Mouse (Mus musculus) ZHBTc4 (cell line): ENCODE measurements at regions not wholly inside any gene's neighbourhood (a gene's known extent, or its start where the extent isn't known, plus 50 kb on each side); places are given as distances from the start of the nearest gene placed in this dataset.

Source experiments
- DNase-seq: peaks from one replicate; pipeline ENCODE4 v3.0.0-alpha.2; 2011; ENCODE audit warnings: low read depth, low spot score

DNA sequence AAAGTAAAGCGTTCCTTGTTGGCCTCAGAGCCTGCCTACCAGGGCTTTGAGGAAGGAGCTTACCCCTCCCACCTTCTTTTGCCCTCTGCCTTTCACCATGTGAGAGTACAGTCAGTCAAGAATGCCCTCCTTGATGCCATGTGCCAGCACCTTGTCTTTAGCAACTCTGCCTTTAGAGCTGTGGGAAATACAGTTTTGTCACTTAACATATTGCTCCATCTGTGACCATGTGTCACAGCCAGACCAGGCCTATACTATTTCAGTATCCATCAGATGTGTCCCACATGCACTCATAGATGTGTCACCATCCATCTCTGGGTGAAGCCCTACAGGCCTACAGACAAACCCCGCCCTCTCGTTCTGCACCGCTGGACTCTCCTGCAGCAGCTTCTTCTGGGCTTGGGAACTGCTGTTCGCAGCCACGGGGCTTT lies 355.9 kb downstream of the Agtpbp1 start:
- DNase-seq, result no peak

DNA sequence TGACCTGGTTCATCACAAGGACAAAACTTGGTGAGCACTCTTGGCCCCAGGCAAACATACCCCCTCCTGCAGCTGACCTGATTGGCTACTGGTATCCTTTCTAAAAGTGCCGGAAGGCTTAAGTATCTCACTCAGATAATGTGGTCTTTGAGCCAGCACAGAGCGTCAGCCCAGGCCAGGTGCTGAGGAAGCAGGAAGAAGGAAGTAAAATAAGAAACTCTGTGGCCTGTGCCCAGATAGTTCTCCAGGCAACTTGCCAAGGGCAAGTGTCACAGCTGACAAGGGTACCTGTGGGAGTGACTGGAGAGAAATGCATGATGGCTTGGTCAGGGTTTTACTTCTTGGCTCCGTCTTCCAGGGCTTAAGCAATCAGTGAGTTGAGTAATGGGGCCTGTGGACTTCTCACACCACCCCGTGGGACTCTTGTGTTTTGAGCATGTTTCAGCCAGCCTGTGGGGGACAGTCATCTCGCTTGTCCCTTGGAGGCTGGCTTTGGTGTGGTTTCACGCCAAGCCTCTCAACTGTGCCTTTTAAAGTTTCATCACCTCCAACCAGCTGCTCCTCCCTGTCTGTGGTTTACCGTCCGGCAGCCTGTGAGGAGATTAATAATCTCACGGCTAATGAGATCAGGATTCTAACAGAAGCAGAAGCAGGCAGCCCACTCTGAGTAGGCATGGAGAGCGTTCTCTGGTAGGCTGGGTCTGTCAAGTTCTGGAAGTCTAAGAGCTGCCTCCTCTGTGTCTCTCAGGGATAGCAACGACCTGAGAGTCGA lies 356.8 kb downstream of the Agtpbp1 start:
- no peak for DNase-seq

DNA sequence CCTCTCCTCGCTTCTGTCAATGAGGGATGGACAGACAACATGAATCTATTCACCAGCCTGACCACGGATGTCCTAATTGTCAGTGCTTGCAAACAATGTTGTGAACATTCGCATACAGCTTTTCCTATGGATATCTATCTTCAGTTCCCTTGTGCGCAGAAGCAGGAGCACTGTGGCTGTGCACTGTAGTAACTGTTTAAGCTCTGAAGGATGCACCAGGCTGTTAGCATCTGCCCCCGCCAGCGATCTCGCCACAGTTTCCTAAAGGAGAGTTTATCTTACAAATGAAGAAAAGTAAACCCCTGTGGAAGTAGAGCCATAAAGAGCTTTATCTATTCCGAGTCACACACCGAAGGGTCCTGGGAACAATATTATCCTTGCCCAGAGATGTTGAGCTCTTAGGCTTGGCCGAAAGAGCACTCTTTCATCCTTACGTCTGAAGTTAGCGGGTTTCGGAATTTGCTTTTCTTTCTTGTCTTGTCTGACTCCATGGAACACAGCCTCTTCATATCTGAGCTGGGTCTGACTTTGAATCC lies 357.4 kb downstream of the Agtpbp1 start:
- DNase-seq, result no peak

DNA sequence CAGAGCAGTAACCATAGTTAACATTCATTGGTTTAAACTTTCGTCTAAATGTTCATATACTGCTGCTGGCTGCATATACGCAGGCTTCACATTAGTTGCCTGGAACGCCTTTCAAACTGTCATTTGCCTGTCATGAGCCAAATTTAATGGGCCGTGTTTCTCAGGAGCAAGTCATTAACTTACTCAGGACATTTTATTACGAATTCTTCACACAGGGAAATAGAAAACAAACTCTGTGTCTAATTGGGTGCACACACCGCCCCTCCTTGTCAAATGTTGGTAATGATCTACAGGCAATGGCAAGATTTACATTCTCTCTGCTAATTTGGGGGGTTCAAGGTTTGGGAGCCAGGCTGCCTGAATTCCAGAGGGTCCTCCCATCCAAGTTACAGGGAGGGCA lies 364.4 kb downstream of the Agtpbp1 start:
- no peak for DNase-seq

DNA sequence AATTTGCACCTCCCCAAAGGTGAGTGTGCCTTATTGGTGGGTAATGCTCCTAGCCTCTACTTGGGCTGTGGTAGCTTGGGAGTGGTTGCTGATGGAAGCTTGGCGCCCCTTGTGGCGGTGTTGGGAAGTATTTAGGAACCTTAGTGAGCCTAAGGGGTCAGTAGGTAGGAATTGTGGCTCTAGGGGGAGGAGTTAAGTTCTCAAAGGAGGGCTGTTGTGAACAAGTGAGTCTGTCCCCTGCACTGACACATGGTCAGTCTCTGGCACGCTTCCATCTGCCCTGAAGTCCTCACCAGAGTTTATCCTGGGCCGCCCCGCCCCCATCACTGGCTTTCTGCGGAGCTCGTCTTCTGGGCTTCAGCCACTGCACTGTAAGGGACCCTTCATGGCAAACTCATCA lies 364.9 kb downstream of the Agtpbp1 start:
- peak; percentile 83 for DNase-seq

DNA sequence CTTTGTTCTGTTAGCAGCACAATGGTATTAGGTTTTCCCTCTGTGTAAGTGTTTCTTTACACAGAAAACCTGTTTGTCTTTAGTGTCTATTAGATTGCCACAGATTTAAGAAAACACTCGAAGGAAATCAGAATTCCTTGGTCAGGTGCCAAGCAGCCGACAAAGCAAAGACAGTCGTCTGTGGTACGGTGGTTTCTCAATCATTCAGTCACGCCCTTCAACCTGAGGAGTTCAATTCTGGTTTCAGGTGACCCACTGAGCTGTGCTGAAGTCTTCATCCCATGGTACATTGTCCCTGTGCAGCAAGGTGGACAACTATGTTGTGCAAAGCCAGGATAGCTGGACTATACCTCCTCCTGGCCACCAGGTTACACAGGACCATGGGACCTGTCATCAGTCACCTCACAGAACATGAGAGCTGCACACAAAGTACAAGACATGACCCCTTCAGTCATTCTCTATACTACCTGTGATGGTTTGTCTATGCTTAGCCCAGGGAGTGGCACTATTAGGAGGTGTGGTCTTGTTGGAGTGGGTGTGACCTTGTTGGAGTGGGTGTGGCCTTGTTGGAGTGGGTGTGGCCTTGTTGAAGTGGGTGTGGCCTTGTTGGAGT lies 368.2 kb downstream of the Agtpbp1 start:
- no peak for DNase-seq

DNA sequence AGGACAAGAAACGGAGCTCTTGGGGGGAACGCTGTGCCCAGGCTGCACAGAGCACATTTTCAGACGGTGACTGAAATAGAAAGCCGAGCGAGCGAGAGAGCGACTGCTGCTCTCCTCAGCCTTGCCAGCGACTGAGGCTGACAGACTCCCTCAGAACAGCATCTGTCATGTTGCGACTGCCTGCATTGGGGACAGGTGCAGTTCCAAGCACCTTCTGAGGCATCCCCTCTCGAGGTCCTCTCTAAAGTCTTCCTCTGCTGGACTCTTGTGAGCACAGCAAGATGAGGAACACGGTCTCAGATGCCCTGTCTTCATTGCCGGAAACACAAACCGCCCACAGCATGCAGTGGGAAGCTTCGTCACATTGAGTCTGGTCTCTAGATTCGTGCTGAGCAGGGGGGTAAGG lies 372.7 kb downstream of the Agtpbp1 start:
- DNase-seq, result no peak

DNA sequence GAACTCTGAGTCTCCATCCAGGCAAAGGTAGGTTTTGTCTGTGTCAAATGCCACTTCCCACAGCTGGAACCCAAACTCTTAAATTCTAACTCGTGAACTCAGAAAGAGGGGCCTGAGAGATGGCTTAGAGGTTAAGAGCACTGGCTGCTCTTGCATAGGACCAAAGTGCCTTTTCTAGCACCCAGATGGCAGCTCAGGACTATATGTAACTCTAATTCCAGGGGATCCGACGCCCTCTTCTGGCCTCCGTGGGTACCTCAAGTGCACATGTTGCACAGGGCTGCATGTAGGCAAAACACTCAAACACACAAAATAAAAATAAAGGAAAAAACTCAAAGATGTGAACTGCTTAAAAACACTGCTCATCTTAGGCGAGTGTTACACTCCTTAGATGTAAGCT lies 374.2 kb downstream of the Agtpbp1 start:
- DNase-seq, result peak; percentile 43

DNA sequence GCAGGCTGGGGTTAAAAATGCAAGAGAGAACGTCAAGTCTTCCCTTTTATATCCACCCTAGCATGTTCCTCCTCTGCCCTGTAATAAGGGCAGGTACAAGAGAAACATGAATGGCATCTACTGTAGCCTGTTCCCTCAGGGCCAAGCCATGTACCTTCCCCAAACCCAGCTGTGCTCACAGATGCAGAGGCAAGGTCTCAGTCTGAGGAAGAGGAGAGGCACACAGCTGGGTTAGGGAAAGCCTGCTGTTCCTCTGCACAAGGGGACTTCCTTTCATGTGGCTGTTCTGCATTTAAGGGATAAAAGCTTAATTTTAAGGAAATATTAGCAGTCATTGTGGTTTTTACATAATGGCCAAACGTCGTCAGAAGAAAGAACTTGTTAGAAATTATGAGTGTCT lies 378.8 kb downstream of the Agtpbp1 start:
- DNase-seq, result no peak

DNA sequence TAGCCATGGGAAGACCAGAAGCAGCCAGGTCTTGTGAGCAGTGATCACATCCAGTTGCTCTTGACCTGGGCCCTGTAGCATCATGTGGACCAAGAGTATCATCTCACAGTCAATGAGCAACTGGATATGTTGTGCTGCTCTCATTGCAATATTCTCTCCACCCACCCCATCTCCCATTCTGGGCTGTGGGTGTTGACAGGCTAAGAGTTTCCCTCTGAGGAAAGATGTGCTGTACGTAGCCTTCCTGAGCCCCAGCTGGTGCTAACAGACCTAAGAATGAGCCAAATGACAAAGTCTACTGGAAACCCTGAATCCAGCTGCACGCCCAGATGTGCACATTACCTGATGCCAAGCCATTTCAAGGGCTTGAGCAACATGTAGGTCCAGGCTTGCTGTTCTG lies 380.5 kb downstream of the Agtpbp1 start:
- DNase-seq, result no peak

DNA sequence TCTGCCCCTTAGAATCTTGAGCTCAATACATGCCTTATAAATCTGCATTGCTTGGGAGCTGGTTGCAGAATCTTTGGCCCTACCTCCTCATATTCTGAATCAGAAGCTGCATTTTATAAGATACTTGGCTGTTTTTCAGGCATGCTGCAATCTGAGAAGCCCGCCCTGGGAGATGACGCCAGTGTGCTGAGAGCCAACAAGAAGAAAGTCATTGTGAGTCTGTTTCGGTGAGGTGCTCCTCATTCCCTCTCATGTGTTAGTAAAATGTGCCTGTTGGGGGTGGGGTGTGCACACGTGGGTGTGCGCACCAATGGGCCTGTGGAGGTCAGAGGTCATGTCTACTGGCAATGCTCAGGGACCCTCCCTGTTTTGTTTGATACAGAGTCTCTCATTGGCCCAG lies 388.7 kb downstream of the Agtpbp1 start:
- no peak for DNase-seq

DNA sequence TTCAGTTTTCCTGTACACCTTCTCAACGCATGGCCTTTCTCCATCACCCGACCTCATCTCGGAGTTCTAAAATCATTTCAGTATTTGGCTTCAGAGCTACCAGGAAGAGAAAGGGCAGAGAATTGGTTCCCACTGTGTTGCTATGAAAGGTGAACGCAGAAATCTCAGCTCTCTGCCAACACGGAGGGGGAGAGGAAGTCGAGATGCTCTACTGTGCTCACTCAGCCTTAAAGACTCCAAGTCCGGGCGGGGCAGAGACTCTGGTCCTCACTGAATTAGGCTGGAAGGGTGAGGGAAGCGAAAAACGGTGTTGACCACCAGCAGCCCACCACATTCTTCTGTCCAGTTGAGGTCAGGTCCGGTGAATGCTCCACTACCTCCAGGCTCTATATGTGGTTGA lies 382.1 kb downstream of the Ntrk2 start:
- no peak for DNase-seq
